Mouse (Mus musculus) testis, adult 2 months (tissue): ENCODE measurements at regions not wholly inside any gene's neighbourhood (a gene's known extent, or its start where the extent isn't known, plus 50 kb on each side); places are given as distances from the start of the nearest gene placed in this dataset.

Source experiments
- CTCF ChIP-seq: fragments of 200-500 bp; IDR thresholded peaks from 2 replicates; pipeline ENCODE4 v1.5.1; 2012; ENCODE audit warnings: low read depth, mild to moderate bottlenecking, inconsistent platforms, low read length, moderate library complexity; ENCODE audit not compliant: control insufficient read depth, insufficient read depth, insufficient replicate concordance
- POLR2A ChIP-seq: fragments of 200-500 bp; IDR thresholded peaks from 2 replicates; pipeline ENCODE4 v1.6.1; 2012; ENCODE audit warnings: low read depth, mild to moderate bottlenecking, inconsistent platforms, low read length, moderate library complexity; ENCODE audit not compliant: control insufficient read depth

GRCm38 (mm10) chr8:126873306-126873705, 72.3 kb downstream of the Tomm20 start:
- TF ChIP-seq CTCF (no peak), POLR2A (no peak)
